Mouse (Mus musculus) c-Kit-positive CD71-positive TER-119-positive erythroid progenitor cells, embryonic 14.5 days (primary cell): Measurements from ENCODE around the gene Zfpm1.

Experiments
- DNase-seq: peaks from one replicate; pipeline ENCODE4 v3.0.0-alpha.2; 2013; ENCODE audit warnings: low spot score

Zfpm1 gene

DNA sequence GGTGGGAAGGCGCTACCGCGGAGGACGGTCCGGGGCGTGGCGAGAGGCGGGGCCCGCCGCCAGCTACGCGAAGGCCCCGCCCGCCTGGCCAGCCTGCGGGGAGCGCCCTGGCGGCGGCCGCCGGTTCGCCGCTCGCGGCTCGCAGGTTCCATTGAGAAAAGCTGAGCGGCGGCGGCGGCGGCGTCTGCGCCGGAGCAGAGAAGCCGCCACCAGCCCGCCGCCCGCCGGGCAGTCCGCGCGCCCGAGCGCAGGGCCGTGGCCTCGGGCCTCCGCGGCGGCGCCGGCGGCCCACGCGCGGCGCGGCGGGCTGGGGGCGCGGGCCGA, at the start of gene Zfpm1:
Gene Zfpm1 (plus strand): TSS at position 107 of the 324 bp plus-strand sequence.
- no peak for DNase-seq

DNA sequence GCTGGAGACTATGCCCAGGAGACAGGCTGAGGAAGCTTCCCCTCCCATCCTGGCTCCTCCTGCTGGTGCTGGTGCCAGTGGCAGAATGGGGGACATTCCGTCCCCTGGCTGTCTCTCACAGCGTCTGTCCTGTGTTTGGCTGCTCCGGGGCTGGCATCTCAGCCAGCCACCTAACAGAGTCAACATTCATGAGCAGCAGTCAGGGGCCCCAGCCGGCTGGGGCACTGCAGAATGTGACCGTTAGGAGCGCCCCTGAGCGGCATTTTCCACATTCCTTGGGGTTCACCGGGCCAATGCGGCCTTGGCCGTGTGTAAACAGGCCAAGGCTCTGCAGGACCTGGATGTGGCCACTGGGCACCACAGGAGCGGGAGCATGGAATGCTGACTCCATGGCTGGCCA, 47.9 kb upstream of the Zfpm1 start:
- no peak for DNase-seq

DNA sequence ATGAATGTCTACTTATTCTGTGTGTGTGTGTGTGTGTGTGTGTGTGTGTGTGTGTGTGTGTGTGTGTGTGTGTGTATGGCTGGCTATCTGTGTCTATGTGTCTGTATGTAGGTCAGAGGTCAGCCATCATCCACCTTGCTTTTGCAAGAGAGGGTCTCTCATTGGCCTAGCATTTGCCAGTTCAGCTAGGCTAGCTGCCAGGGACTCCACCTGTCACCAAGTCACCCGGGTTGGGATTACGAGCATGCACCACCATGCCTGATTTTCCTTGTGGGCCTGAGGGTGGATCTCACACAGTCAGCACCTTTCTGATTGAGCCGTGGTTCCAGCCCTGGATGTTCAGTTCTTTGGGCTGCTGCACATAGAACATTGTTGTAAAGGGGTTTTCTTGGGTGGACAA, 45.4 kb upstream of the Zfpm1 start:
- no peak for DNase-seq

DNA sequence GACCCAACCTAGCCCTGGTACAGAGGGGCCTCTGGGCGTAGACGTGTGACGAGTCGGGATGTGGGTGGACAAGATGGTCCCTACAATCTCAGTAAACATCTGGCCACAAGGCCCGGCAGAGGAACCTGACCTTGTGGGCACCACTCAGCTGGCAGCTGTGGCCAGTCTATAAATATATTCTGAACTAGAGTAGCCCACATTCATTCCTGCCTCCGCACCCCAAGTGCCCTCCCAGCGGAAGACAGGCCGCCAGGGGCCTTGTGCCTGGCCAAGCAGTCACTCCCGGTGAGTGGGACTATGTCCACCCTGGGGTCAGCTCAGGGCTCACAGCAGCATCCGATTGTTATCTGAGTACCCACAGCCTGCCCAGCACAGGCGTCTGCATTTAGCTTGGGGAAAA, 43.7 kb upstream of the Zfpm1 start:
- DNase-seq = no peak

DNA sequence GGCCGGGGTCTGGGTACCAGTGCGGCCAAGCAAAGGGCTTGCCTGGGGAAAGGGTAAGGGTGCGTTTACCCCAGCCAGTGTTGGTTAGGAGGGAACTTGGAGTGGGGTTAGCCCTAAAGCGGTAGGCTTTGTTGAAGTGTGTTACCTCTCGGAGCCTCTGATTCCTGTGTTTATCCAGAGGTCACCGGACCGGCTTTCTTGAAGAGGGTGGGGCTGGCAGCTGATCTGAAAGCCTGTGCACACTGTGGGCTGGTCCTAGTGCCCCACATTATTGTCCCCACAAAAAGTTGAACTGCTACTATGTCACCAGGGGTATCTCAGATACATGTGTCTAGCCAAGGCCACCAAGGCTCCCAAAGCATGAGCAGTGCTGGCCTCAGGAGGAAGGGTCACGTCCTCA, 43.2 kb upstream of the Zfpm1 start:
- no peak for DNase-seq

DNA sequence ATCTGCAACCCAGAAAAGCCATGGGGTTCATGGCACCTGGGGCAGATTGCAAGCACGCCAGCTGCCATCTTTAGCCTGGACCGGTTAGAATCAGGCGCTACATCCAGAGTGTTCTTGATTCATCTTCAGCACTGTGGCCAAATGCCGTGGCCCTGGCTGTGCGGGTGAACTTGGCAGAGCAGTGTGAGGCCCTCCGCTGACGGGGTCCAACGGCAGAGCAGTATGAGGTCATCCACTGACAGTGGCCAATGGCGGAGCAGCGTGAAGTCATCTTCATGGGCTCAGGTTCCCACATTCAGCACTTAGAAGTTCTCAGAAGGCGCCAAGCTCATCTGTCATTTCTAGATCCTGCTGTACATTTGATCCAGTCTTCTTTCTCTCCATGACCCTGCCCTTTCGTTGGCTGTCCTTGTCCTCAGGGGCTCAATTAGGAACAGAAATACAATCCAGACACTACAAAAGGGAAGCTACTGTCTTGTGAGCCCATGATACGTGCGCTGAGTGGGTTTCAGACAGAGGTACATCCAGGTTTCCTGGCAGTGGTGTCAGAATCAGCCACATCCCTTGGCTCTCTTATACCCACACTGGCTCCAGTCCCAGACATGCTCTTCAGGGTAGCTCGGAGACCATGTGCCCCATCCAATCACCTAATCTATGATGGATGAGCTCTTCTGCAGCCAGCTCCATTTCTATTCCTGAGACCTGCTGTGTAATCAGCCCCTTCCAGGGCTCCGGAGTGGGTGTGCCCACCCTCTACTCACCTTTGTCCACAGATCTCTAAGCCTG, 41.5 kb upstream of the Zfpm1 start:
- no peak for DNase-seq

DNA sequence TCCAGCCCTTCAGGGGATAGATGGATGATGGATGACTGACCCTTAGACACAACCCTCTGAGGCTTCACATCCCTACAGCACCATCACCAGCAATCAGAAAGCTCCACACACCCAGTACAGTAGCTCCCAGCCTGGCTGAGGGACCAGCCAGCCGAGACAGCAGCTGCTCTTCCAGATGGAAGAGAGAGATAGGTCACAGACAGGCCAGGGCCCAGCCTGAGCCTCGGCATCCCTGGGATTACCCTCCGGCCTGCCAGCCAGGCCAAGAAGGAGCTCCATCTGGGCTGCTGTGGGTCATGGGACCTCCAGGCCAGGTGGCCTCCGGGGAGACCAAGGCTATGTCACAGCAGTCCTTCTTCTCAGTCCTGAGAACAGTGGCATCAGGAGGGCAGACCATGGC, 38.6 kb upstream of the Zfpm1 start:
- no peak for DNase-seq

DNA sequence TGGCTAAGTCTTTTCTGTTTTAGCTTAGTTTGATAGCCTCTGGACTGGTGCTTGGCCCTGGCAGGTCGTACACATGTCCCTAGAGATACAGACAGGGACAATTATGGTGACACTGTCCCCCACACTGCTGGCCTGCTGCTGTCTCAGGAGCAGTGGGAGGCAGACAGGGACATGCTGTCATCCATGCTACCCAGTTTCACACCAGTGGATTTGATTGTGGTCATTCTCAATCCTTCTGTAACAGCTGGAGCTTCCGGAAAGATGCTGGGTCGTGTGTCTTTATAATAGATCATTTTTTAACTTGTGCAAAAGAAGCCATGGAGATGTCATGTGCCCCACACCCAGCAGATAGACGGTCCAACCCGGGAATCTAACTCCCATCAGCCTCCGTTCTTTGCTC, 36.8 kb upstream of the Zfpm1 start:
- DNase-seq = no peak

DNA sequence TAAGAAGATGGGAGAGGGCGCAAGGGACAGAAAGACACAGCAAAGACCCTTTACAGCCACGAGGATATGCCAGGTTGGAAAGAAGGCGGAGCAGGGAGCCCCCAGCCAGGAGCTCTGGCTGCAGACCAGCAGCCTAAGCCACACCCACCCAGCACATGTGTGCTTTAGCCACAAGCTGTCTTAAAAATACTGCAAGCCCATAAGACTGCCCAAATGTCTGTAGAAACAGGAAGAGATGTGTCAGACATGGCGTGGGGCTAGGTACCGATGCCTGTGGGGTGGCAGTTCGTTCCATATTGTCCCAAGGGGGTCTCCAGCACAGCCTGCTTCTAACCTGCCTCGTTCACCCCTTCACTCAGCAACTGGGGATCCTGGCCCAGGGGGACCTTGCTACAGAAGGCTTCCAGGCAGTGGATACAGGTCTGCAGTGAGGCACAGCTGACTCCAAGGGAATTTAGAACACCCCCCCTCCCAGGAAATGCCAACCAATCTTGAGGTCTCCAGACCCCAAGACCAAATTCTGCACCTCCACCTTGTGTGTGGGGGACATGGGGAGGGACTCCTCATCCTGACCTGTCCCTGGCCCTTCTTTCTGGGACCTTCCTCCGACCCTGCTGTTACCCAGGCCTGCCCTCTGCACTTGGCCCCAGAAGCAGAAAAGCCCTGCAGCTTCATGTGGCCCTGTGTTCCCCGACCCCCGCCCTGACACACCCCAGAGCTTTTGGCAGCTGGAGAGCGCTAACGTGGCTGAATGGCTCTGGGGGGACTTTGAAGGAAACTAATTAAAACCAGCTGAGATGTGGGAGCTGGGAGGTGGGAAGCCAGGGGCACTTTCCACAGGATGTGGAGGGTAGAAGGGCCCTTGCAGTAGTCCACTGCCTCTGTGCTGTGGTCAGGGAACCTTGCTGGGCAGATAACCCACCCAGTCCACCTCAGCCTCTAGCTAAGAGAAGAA, 35.4 kb upstream of the Zfpm1 start:
- DNase-seq = no peak

DNA sequence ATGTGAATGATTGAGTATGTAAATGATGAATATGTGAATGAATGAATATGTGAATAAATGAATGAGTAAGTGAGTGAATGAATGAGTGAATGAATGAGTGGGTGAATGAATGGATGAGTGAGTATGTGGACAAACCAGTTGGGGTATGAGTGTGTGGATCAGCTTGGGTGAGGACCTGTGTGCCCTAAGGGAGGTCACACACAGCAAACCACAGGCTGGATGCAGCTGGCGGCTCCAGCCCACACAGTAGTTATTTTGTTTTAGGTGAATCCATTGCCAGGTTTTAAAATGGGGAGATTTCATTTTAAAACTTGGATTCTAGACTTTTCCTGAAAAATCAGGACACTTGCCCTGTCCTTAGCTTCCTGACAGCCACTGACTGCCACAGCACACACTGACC, 30.2 kb upstream of the Zfpm1 start:
- no peak for DNase-seq

DNA sequence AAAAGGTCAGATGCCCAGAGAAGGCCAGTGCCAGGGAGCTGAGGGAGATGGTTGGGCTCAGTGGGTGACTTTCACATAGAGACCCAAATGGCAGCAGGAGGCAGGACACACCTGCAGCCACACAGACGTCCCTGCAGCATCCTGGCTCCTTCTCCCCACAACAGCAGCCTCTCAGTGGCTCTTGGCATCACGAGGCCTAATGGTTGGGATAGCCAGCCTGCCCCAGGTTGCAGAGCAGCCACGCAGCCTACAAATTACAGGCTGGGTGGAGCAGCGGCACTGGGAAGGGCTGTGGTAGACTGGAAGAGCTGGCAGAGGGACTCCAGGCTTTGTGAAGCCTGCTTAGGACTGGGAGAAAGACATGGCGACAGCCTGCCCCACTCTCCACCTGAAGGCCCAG, 29.6 kb upstream of the Zfpm1 start:
- no peak for DNase-seq

DNA sequence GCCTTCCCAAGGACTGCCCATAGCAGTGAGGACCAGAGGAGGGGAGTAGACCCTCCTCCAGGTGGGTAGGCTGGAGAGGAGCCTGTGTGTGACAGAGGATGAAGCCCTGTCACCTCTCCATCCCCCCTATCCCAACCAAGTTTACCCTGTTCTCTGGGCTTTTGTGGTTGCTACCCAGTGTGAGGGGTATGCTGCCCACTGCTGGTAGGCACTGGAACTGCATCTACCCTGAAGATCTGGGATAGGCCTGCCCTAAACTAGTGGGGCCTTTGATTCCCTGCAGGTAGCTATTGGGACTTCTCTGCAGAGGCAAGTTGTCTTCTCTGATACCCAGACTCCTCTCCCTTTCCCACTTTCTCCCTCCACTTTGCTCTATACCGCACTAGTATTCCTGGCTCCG, 22.6 kb upstream of the Zfpm1 start:
- peak; percentile 46 for DNase-seq

DNA sequence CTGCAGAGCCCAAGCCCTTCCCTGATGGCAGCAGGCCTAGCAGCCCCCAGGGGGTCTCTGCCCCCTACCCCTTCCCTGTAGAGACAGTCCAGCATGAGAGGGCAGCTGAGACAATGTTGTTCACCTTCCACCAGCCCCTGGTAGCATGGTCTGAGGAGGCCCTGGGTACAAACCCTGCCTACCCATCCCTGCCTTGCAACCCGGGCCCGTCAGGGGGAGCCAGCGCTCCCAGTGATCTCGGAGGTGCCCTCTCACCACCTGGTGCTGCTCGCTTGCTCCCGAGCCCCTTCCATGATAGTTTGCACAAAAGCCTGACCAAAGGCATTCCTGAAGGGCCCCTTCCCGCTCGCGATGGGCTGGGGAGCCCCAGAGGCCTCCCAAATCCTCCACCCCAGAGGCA, 21.2 kb upstream of the Zfpm1 start:
- DNase-seq = no peak

DNA sequence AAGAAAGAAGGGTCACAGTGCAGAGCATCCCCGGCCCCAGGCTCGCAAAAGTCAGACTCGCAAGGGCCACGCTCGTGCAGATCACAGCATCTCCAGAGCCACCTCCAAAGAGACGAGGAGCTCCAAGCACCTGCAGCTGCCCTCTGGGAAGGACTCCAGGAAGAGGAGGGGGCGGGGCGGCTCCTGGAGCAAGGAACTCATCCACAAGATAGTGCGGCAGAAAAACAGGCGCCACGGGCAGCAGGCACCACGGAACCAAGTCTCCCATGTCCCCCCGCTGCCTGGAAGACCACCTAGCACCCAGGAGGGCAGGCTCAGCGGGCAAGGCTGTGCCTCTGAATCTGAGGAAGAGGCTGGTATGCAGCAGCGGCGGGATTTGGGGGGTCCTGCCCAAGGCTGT, 19.1 kb upstream of the Zfpm1 start:
- DNase-seq = no peak

DNA sequence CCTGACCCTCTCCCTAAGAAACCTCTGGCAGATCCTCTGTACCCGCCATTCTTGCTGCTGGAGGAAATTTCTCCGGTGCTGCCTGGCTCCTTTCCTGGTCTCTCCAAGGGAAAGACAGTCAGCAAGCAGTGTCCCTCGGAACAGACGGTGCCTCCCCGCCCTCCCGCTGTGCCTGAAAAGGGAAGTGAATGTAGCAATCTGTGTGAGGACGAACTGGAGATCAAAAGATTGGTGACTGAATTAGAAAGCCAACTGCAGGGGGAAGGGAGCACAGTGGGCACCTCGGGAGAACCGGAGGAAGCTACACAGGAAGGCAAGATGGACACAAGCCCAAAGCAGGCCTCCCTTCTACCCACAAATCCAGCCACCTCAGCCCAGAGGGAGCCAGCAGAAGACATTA, 17.7 kb upstream of the Zfpm1 start:
- DNase-seq = no peak

DNA sequence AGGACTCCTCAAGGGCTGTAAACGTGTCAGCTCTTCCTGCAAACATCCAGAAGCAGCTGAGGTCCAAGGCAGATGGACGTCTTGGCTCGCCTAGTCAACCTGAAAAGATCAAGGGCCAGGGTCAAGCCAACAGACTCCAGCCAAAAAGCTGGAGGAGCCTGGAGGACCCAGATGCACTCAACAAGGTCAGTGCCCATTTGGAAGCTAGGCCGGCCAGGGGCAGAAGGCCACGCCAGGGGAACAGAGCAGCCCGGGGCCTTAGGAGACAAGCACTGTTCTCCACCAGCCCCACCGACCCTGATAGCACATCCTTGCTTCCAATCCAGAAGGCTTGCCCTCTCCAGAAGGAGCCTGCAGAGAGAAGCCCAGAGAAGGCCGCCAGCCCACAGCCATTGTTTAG, 16.4 kb upstream of the Zfpm1 start:
- no peak for DNase-seq

DNA sequence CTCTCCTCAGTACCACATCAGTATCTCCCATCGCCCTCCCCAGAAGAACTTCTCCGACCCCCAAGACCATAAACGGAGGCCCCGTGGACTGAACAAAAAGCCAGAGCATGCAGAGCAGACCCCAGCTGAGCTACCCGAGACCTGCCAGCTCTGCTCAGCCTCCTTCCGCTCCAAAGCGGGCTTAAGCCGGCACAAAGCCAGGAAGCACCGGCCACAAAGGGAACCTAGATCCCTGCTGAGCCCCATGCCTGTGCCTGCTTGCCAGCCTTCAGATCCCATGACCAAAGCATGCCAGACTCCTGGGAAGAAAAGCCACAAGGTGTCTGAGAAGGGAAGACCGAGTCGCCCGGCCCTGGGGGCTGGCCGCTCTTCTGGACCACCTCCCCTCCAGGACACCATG, 15.1 kb upstream of the Zfpm1 start:
- DNase-seq = no peak

DNA sequence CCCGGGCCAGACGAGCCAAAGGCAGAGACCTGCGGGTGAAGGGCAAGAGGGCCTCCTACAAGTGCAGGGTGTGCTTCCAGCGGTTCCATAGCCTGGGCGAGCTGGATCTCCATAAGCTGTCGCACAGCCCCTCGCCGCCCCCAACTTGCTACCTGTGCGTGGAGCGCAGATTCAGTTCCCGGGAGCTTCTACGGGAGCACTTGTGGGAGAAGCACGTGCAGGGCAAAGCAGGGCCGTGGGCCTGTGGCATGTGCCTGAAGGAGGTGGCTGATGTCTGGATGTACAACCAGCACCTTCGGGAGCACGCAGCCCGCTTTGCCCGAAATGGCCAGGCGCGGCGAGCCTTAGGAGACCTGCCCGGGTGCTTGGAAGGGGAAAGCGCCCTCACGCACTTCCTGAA, 13.1 kb upstream of the Zfpm1 start:
- no peak for DNase-seq

DNA sequence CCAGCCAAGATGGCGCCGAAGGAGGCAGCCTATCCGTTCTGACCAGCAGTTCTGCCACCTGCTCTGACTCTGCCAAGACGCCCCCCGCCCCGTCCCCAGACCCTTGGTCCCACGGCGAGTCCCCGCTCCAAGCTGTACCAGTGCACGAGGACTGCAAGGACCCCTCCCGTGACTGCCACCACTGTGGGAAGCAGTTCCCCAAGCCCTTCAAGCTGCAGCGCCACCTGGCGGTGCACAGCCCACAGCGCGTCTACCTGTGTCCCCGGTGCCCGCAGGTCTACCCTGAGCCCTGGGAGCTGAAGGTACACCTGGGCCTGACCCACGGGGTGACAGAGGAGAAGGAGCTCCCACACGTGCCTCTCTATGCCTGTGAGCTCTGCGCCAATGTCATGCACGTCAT, 12.5 kb upstream of the Zfpm1 start:
- DNase-seq = peak; percentile 67

DNA sequence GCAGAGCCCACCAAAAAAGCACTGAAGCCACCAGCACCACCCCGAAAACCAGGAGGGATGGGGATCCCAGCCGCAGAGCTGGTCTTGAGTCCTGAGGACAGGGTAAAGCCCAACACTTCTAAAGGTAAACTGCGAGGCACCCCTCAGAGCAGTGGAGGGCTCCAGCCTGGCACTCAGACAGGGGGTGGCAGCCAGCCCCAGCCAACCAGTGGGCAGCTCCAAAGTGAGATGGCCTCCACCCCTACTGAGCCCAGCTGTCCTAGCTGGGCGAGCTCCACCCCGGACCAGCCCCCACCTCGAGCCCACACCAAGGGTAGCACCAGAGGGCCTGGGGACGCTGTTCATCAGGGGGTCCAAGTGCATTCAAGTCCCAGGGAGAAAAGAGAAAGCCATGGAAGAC, 11.4 kb upstream of the Zfpm1 start:
- no peak for DNase-seq

DNA sequence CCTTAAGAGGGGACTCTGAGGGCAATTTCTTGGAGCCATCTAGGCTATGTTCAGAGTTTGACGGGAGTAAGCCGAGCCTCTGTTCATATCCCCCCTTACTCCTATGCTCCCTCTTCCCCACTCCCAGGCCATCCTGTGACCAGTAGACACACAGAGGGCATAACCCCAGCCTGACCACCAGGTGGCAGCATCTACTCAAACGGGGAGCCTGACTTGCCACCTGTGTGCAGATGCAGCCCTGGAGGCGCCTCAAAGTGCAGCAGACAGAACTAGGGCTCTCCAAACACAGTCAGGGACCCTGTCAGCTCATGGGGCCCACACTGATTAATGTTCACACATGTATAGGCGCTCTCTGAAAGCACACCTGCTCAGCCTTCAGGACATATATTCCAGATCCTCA, 8.8 kb upstream of the Zfpm1 start:
- DNase-seq = peak; percentile 83

DNA sequence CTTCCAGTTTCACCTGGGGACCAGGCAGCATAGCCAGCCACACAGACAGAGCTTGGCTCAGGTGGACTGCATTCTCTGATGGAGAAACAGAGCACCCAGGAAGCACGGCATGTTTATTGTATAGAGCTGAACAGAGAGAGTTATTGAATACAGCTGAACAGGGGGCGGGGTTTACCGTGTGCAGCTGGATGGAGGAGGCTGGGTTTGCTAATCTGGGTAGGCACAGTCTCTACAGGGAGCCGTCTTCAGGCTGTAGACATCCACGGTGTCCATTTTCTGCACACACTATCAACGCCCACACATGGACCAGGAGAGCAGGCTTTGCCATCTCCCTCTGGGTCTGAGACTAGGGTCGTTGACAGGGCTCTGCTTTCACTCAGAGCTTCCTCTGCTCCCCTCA, 8.1 kb upstream of the Zfpm1 start:
- peak; percentile 62 for DNase-seq

DNA sequence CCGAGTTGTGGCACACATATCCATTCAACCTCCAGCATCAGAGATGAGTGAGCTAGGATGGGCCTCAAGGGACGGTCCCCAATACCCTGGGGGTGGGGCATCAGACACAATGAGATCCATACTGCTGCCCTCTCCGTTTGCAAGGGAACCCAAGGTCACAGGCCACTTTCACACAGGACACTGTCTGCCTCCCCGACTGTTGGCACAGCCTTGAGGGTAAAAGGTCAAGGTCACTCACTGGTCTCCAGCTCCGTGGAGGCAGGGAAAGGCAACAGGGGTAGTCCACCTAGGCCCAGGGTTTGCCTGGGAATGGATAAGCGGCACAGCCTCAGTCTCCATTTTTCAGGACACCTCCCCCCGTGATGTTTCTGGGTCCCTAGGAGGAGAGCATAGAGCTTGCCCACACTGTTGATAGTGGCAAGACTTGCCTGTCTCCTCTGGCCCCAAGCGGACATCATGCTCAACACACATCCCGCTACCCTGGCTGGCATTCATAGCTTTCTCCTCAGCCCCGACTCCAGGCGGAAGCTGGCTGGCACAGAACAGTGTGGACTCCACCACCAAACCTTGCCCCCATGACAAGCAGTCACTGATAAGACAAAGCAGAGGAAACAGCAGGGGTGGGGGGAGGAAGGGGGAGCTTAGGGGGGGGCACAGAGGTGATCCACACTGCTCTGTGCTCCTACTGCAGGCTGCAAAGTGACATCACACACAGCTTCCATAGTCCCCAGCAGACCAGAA, 7.1 kb upstream of the Zfpm1 start:
- DNase-seq = no peak
